Mouse (Mus musculus) ZHBTc4 (cell line): ENCODE measurements around the gene Tmem131l.

Experiments
- DNase-seq: peaks from one replicate; pipeline ENCODE4 v3.0.0-alpha.2; 2011; ENCODE audit warnings: low read depth, low spot score

Tmem131l gene

GRCm38 (mm10) chr3:84015484-84016016 lies 24.4 kb downstream of the Tmem131l start:
- DNase-seq = no peak

DNA sequence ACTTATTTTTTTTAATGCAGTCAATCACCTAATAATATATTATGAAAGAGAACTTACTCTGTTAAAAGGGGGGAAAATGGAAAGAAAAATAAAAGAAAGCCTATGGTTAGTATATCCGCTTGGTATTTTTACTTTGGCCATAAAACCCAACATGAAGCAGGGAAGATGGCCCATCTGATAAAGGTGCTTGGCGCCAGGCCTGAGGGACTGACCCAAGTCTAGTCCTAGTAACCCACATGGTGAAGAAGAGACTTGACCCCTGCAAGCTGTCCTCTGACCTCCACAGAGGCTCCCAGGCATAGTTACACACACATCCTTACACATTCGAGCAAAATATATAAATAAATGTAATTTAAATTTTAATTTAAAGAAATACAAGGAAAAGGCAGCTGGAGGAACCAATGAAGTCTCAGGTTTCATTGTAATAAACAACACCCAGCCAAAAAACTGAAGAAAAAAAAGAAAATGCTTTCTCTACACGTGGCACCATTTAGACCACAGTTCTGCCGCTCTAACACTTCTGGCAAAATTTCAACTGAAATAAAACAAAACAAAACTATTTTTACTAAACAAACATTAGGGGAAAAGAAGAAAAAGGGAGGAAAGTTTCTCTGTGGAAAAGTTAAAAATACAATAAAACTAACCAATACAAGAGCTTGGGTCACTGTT lies 28.8 kb downstream of the Tmem131l start:
- DNase-seq = no peak

DNA sequence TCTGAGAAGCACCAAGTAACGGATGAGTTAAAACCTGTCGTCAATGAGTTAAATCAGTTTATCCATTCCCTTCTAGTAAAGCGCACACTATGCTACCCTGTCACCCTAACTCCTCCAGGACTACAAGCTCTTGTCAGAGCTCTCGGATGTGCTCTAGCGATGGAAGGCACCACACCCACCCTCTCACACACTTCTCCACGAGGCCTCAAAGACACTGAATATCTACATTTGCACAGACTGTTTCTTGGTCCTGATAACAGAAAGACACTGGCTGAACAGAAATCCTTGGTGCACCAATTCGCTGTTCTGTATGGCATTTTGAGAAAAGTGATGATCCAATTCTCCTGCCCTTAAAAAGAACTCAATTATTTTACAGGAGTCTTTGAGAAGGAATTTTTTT lies 34.0 kb downstream of the Tmem131l start:
- DNase-seq = no peak

GRCm38 (mm10) chr3:84004330-84005090 lies 35.5 kb downstream of the Tmem131l start:
- DNase-seq = no peak

DNA sequence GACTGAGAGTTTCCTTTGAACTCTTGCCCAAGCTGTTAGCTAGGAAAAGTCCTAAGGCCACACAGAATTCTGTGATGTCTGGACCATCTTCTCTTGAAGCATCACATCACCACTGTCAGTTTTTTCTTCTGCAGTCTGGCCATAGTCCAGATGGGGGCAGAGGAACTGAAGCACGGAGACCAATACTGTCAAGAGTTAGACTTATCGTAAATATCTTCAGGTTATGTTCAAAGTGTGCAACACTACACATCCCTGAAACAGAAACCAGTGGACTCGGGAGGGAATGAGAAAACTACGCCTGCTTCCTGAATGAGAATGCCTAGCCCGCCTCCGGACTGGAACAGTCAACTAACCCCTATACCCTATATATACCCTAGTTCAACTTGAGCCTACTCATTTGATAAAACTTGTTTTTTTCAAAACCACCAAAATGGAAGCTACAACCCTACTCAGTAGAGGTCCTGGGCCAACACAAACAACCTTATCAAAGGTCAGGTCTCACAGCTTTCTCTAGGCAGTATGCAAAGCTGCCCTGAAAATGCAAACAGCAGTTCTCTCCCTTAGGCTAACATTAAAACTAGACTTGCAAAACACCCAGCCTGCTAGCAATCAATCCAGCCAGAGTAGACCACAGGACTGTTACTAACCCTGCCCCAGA lies 37.4 kb downstream of the Tmem131l start:
- no peak for DNase-seq

GRCm38 (mm10) chr3:83997563-83997962 lies 42.4 kb downstream of the Tmem131l start:
- no peak for DNase-seq

- DNase-seq = no peak
Observed at GRCm38 (mm10) chr3:83997036-83997435, 42.9 kb downstream of the Tmem131l start.

DNA sequence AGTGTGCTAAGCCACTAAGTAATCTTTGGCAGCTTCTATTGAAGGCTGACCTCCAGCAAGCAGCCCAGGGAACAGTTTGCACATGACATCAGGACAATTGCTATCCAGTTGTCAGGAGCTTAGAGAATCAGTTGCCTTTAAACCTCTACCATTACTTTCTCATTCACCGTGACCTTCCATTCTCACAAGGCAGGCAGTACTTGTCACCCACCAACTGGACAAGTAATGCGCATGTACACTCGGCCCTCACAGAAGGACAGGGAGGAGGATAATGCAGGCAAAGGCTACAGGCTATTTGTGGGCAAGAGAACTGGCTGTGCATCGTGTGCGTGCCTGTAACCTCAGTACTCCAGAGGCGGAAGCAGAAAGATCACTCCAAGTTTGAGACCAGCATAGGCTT lies 43.9 kb downstream of the Tmem131l start:
- no peak for DNase-seq

GRCm38 (mm10) chr3:83995254-83995830 lies 44.6 kb downstream of the Tmem131l start:
- no peak for DNase-seq

DNA sequence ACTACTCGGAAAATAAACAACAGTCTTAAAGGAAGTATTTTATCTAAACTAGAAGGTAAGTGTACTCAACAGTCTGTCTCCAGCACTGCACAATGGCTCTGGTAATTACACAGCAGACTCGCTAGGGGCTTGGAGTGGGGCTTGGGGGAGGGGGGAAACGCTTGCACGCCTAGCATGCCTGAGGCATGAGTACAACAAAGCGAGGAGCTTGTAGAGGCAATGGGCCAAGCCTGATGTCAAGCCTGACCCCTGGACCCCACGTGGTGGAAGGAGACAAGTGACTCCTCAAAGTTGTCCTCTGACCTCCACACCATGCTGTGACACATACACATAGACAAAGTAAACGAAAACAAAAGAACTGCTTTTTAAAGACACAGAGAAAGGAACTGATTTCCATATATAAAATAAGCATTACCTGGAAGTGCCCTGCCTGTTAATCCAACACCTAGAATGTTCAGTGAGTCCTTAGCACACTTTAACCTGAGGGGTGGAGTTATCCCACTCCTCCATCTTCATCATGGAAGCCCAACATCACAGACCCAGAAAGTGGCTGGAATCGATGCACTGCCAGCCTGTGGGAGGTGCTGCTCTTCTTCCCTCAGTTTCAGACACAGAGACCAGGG lies 45.6 kb downstream of the Tmem131l start:
- DNase-seq = peak; percentile 95

- no peak for DNase-seq
Observed at GRCm38 (mm10) chr3:83993089-83993516, 46.9 kb downstream of the Tmem131l start.

- DNase-seq = peak; percentile 61
Observed at GRCm38 (mm10) chr3:83991691-83992524, 48.1 kb downstream of the Tmem131l start.

DNA sequence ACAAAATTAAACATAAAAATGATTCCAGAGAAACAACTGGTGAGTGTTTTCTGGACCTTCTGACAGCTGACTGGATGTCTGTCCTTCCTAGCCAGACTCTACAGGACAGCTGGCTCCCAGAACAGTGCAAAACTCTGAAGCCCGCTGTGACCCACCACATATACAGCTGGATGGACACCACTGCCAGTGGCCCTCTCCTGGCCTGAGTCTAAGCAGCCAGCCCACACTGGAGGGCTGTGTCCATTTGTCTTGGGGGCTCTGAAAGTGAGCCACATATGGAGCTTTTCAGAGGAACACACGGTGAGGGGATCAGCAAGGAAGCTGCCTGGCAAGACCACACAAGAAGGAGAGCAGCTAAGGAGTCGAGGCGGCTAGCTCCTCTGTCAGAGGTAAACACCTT lies 51.8 kb downstream of the Tmem131l start:
- no peak for DNase-seq

DNA sequence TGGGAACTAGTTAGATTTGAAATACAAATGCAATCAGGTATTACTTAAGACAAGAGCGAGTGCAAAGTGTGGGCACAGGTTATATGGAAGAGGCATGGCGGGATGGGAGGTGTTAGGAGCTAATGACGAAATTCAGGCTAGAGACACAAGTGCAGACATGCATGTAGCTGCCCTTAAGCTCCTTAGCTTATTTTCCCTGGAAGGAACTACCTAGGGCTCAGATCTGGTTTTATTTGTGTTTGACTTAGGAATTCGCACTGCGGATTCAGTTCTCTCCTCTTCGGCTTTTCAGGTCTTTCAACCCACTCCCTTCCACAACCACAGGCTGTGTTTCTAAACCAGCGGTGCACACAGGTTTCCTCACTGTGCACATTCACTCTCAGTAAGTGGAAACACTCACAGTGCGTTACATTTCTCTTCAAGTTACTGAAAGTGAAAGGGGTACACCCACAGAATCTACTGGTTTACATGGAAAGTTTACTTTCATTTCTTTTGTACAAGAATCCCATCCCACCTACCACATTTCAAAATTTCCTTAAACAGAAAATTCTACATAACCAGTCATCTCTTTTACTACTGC lies 52.4 kb downstream of the Tmem131l start:
- DNase-seq = no peak

GRCm38 (mm10) chr3:83986740-83987139 lies 53.2 kb downstream of the Tmem131l start:
- no peak for DNase-seq

GRCm38 (mm10) chr3:83985426-83985825 lies 54.5 kb downstream of the Tmem131l start:
- no peak for DNase-seq

DNA sequence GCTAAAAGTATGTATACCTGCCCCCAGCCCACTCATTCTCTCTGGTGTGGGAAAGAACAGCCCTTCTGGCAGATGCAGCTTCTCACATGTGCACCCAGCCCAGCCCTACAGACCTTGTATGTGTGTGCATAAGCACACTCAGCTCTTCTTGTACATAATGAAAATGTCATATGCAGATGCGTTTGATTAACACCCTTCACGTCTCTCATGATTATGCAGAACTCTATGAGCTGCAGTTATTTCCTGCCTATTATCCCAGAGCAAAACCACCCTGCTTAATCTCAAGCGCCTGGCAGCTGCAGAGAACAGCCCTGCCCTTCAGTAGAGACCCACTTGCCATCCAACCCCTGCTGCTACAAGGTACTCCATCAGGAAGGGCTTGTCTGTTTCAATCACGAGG lies 55.6 kb downstream of the Tmem131l start:
- DNase-seq = no peak

GRCm38 (mm10) chr3:83982821-83983220 lies 57.2 kb downstream of the Tmem131l start:
- no peak for DNase-seq

DNA sequence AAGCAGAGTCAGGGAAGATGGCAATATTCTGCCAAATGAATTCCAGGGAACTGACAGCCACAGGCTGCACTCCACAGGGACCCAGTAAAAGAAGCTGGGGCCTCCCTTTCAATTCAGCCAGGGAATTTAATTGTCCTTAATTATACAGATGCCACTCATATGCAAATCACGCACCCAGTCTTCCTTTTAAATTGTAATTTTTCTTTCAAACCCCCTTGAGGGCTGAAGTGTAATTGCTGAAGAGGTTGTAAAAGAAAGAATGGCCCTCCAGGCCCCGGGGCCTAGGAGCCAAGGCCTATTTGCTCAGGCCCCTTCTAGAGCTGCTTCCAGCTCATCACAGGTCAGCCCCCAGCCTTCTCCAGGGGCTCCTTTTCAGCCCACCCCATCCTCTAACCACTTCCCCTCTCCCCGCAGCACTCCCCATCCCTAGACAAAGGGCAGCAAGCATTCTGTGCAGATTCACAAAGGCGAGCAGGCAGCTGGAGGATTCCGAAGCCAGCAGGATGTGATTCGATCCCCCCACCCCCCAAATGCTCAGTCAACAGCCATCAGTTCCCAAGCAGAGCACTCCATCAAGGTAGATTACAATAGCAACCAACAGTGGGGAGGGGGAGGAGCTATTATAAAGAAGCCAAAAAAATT lies 59.6 kb downstream of the Tmem131l start:
- DNase-seq = peak; percentile 91
